Mouse (Mus musculus) stomach, embryonic 14.5 days (tissue): ENCODE data around the gene Gys2. TPM values are rescaled to one million over a fixed set of nuclear protein-coding genes. Genes with fewer than 3 reads are reported as not detected.
A peak's percentile ranks its signal among the peaks of the same experiment; 100 is the strongest.
"Not testable (repeated sequence)": the region's sequence is repeated elsewhere in the genome, so short reads cannot be mapped to it uniquely, and the experiment has no call there.

Source experiments
- ATAC-seq: fragments of 200-750 bp; cut with Nextera tagmentation; 2 replicates; pipeline ENCODE4 v1.8.0; 2017; ENCODE audit warnings: low read depth, moderate TSS enrichment; ENCODE audit not compliant: insufficient number of reproducible peaks, insufficient read depth, low FRiP score
- H3K27ac ChIP-seq: fragments of 300-500 bp; sonication (generic); 2 replicates; pipeline ENCODE4 v1.5.1; 2014; ENCODE audit warnings: mild to moderate bottlenecking, low read length, moderate library complexity, mixed read lengths
- H3K27me3 ChIP-seq: fragments of 300-500 bp; sonication (generic); 2 replicates; pipeline ENCODE4 v1.6.1; 2014; ENCODE audit warnings: low read length, control low read depth, mixed read lengths; ENCODE audit not compliant: control insufficient read depth, insufficient read depth
- H3K36me3 ChIP-seq: fragments of 300-500 bp; sonication (generic); 2 replicates; pipeline ENCODE4 v1.6.1; 2014; ENCODE audit warnings: mild to moderate bottlenecking, control low read depth, low read length, moderate library complexity, mixed read lengths; ENCODE audit not compliant: control insufficient read depth, insufficient read depth
- H3K4me1 ChIP-seq: fragments of 300-500 bp; sonication (generic); 2 replicates; pipeline ENCODE4 v1.6.1; 2014; ENCODE audit warnings: low read length, control low read depth, mixed read lengths; ENCODE audit not compliant: control insufficient read depth, insufficient read depth
- H3K4me2 ChIP-seq: fragments of 300-500 bp; sonication (generic); replicated peaks from 2 replicates; pipeline ENCODE4 v1.6.1; 2014; ENCODE audit warnings: low read depth, low read length, control low read depth
- H3K4me3 ChIP-seq: fragments of 300-500 bp; sonication (generic); 2 replicates; pipeline ENCODE4 v1.5.1; 2014; ENCODE audit warnings: low read depth, low read length, control low read depth
- H3K9ac ChIP-seq: fragments of 300-500 bp; sonication (generic); replicated peaks from 2 replicates; pipeline ENCODE4 v1.6.1; 2014; ENCODE audit warnings: low read depth, mild to moderate bottlenecking, control low read depth, low read length, moderate library complexity, mixed read lengths
- H3K9me3 ChIP-seq: fragments of 300-500 bp; sonication (generic); 2 replicates; pipeline ENCODE4 v1.6.1; 2016; ENCODE audit warnings: low read depth, low read length, control low read depth; ENCODE audit not compliant: control insufficient read depth
- WGBS: fragments of 180-500 bp; shearing (Covaris S2); extraction: QIAGEN DNeasy Blood & Tissue Kit; methylation state at CpG from one replicate; pipeline ENCODE4 v1.1.7; 2014; 5-methylcytosine and 5-hydroxymethylcytosine counted together
- polyA plus RNA-seq: library from polyadenylated mRNA; unstranded; fragments of >200 nt; fragmentation: Nextera tagmentation; extraction: Ambion mirVana; gene quantifications from 2 replicates; pipeline ENCODE4 v1.2.1, GENCODE M21; 2014

Gys2 gene
- polyA plus RNA-seq, 1 experiment from 2014 or later, result not detected

- Histone ChIP-seq H3K27ac (peak within 1 kb of the TSS; percentile 58; the same call in 1 of the 2 replicates), H3K4me2 (peak within 1 kb of the TSS; percentile 94), H3K36me3 (peaks cover 6% of the 10 kb centered on the region; the same call in 1 of the 2 replicates), H3K9ac (peak within 1 kb of the TSS; percentile 60), H3K4me3 (peak within 1 kb of the TSS; percentile 60), H3K27me3 (no peaks in the 10 kb centered on the region), H3K9me3 (no peaks in the 10 kb centered on the region), H3K4me1 (peaks cover 4% of the 10 kb centered on the region; the same call in 1 of the 2 replicates)
- peak; percentile 96 for ATAC-seq
- under 1% methylated on average over 18 of the region's 19 CpGs for WGBS
Measured at GRCm38 (mm10) chr6:142507785-142508162, 34.9 kb upstream of the Gys2 start, which contains the start of gene Ldhb. TSS of gene Ldhb (minus strand) at chr6:142507957.

GRCm38 (mm10) chr6:142507033-142507784 lies 34.3 kb upstream of the Gys2 start:
- peaks cover 4% of the 10 kb centered on the region; the same call in 1 of the 2 replicates for H3K4me1 ChIP-seq
- no peaks in the 10 kb centered on the region for H3K9me3 ChIP-seq
- peak overlapping the region; percentile 60 for H3K9ac ChIP-seq
- H3K4me3 ChIP-seq, result peak overlapping the region; percentile 60
- 1% methylated on average over 30 of the region's 30 CpGs for WGBS
- H3K27me3 ChIP-seq, result no peaks in the 10 kb centered on the region
- ATAC-seq, result peak; percentile 29
- peak overlapping the region; percentile 94 for H3K4me2 ChIP-seq
- H3K27ac ChIP-seq, result peak overlapping the region; percentile 33; the same call in 1 of the 2 replicates
- H3K36me3 ChIP-seq, result peaks cover 6% of the 10 kb centered on the region; the same call in 1 of the 2 replicates

- peaks cover 6% of the 10 kb centered on the region; the same call in 1 of the 2 replicates for H3K36me3 ChIP-seq
- no peak for ATAC-seq
- H3K9me3 ChIP-seq, result no peaks in the 10 kb centered on the region
- 6% methylated on average over 10 of the region's 10 CpGs for WGBS
- peak overlapping the region; percentile 60 for H3K9ac ChIP-seq
- H3K4me1 ChIP-seq, result peaks cover 4% of the 10 kb centered on the region; the same call in 1 of the 2 replicates
- peak overlapping the region; percentile 60 for H3K4me3 ChIP-seq
- H3K27ac ChIP-seq, result no peak overlapping the region
- H3K27me3 ChIP-seq, result no peaks in the 10 kb centered on the region
- H3K4me2 ChIP-seq, result peak overlapping the region; percentile 94
Measured at GRCm38 (mm10) chr6:142506338-142507032, 33.6 kb upstream of the Gys2 start.

GRCm38 (mm10) chr6:142503601-142504000 lies 30.7 kb upstream of the Gys2 start:
- no peak overlapping the region for H3K27ac ChIP-seq
- WGBS, result 74% methylated on average over 8 of the region's 8 CpGs

GRCm38 (mm10) chr6:142502519-142503125 lies 29.7 kb upstream of the Gys2 start:
- no peak overlapping the region for H3K27ac ChIP-seq
- ATAC-seq, result no peak
- H3K9ac ChIP-seq, result no peak overlapping the region
- WGBS, result 84% methylated on average over 10 of the region's 10 CpGs
- peaks cover 14% of the 10 kb centered on the region for H3K36me3 ChIP-seq
- no peak overlapping the region for H3K4me3 ChIP-seq
- H3K9me3 ChIP-seq, result no peaks in the 10 kb centered on the region
- H3K27me3 ChIP-seq, result no peaks in the 10 kb centered on the region
- no peak overlapping the region for H3K4me2 ChIP-seq
- H3K4me1 ChIP-seq, result no peaks in the 10 kb centered on the region

More at GRCm38 (mm10) chr6:142503601-142504000, 30.7 kb upstream of the Gys2 start:
- Histone ChIP-seq H3K9me3 (no peaks in the 10 kb centered on the region), H3K4me1 (peaks cover 4% of the 10 kb centered on the region; the same call in 1 of the 2 replicates), H3K9ac (no peak overlapping the region), H3K4me2 (no peak overlapping the region), H3K27me3 (no peaks in the 10 kb centered on the region), H3K36me3 (peaks cover 9% of the 10 kb centered on the region; the same call in 1 of the 2 replicates), H3K4me3 (no peak overlapping the region)
- no peak for ATAC-seq

GRCm38 (mm10) chr6:142490114-142490513 lies 17.2 kb upstream of the Gys2 start:
- H3K36me3 ChIP-seq, H3K9ac ChIP-seq, H3K9me3 ChIP-seq, H3K4me1 ChIP-seq, H3K4me2 ChIP-seq, ATAC-seq, H3K27me3 ChIP-seq, H3K27ac ChIP-seq, H3K4me3 ChIP-seq: not testable (repeated sequence)
- WGBS, result 86% methylated on average over 6 of the region's 6 CpGs

- ATAC-seq, result no peak
- no peak overlapping the region for H3K9ac ChIP-seq
- no peak overlapping the region for H3K27ac ChIP-seq
- WGBS, result 92% methylated on average over 9 of the region's 9 CpGs
- no peaks in the 10 kb centered on the region for H3K27me3 ChIP-seq
- H3K36me3 ChIP-seq, result no peaks in the 10 kb centered on the region; the same call in 1 of the 2 replicates
- no peaks in the 10 kb centered on the region for H3K4me1 ChIP-seq
- H3K9me3 ChIP-seq, result no peaks in the 10 kb centered on the region
- H3K4me3 ChIP-seq, result no peak overlapping the region
- H3K4me2 ChIP-seq, result no peak overlapping the region
Measured at GRCm38 (mm10) chr6:142487638-142488037, 14.7 kb upstream of the Gys2 start.

- H3K4me2 ChIP-seq, result no peak overlapping the region
- no peak for ATAC-seq
- H3K36me3 ChIP-seq, result no peaks in the 10 kb centered on the region; the same call in 1 of the 2 replicates
- 87% methylated on average over 4 of the region's 4 CpGs for WGBS
- no peak overlapping the region for H3K4me3 ChIP-seq
- H3K27me3 ChIP-seq, result no peaks in the 10 kb centered on the region
- no peaks in the 10 kb centered on the region for H3K9me3 ChIP-seq
- H3K27ac ChIP-seq, result no peak overlapping the region
- no peak overlapping the region for H3K9ac ChIP-seq
- no peaks in the 10 kb centered on the region for H3K4me1 ChIP-seq
Measured at GRCm38 (mm10) chr6:142485478-142486123, 12.7 kb upstream of the Gys2 start.
